Mouse (Mus musculus) brain, embryonic 14.5 days (tissue): ENCODE measurements around the gene Vps54.
"Not testable (repeated sequence)": the region's sequence is repeated elsewhere in the genome, so short reads cannot be mapped to it uniquely, and the experiment has no call there.

ENCODE experiments used
- CTCF ChIP-seq: fragments of 200-500 bp; IDR thresholded peaks from 2 replicates; pipeline ENCODE4 v1.5.1; 2012; ENCODE audit warnings: inconsistent platforms, mild to moderate bottlenecking, moderate library complexity, borderline replicate concordance; ENCODE audit not compliant: insufficient read depth, insufficient read length; ENCODE audit errors: extremely low read depth
- POLR2A ChIP-seq: fragments of 200-500 bp; IDR thresholded peaks from 2 replicates; pipeline ENCODE4 v1.6.1; 2012; ENCODE audit warnings: mild to moderate bottlenecking, inconsistent platforms, borderline replicate concordance; ENCODE audit not compliant: poor library complexity, insufficient read depth, insufficient read length, severe bottlenecking; ENCODE audit errors: extremely low read depth

GRCm38 (mm10) chr11:21288153-21288552 lies 49.1 kb downstream of the Vps54 start:
- not testable (repeated sequence) for TF ChIP-seq CTCF, POLR2A
